Mouse (Mus musculus) neural tube, embryonic 14.5 days (tissue): ENCODE results near the gene Tmem121. TPM values are rescaled to one million over a fixed set of nuclear protein-coding genes. Genes with fewer than 3 reads are reported as not detected.

ENCODE experiments used
- ATAC-seq: fragments of 200-750 bp; cut with Nextera tagmentation; 2 replicates; pipeline ENCODE4 v1.8.0; 2017; ENCODE audit warnings: low read depth, mild to moderate bottlenecking, moderate TSS enrichment, moderate library complexity
- H3K27ac ChIP-seq: fragments of 300-500 bp; sonication (generic); 2 replicates; pipeline ENCODE4 v1.5.1; 2014; ENCODE audit warnings: low read depth, mild to moderate bottlenecking, control low read depth, low read length, moderate library complexity, mixed read lengths
- H3K27me3 ChIP-seq: fragments of 300-500 bp; sonication (generic); 2 replicates; pipeline ENCODE4 v1.6.1; 2014; ENCODE audit warnings: low read length; ENCODE audit not compliant: control insufficient read depth, insufficient read depth
- H3K36me3 ChIP-seq: fragments of 300-500 bp; sonication (generic); 2 replicates; pipeline ENCODE4 v1.6.1; 2014; ENCODE audit warnings: low read length, mixed read lengths; ENCODE audit not compliant: control insufficient read depth, insufficient read depth
- H3K4me1 ChIP-seq: fragments of 300-500 bp; sonication (generic); 2 replicates; pipeline ENCODE4 v1.6.1; 2014; ENCODE audit warnings: low read length; ENCODE audit not compliant: control insufficient read depth, insufficient read depth
- H3K4me2 ChIP-seq: fragments of 300-500 bp; sonication (generic); 2 replicates; pipeline ENCODE4 v1.6.1; 2014; ENCODE audit warnings: mild to moderate bottlenecking, low read depth, low read length, control low read depth
- H3K4me3 ChIP-seq: fragments of 300-500 bp; sonication (generic); 2 replicates; pipeline ENCODE4 v1.5.1; 2014; ENCODE audit warnings: low read depth, low read length, control low read depth, mixed read lengths
- H3K9ac ChIP-seq: fragments of 300-500 bp; sonication (generic); replicated peaks from 2 replicates; pipeline ENCODE4 v1.6.1; 2014; ENCODE audit warnings: low read depth, mild to moderate bottlenecking, control low read depth, low read length, mixed read lengths
- H3K9me3 ChIP-seq: fragments of 300-500 bp; sonication (generic); 2 replicates; pipeline ENCODE4 v1.6.1; 2016; ENCODE audit warnings: low read length; ENCODE audit not compliant: control insufficient read depth
- WGBS: fragments of 180-500 bp; shearing (Covaris S2); extraction: QIAGEN DNeasy Blood & Tissue Kit; methylation state at CpG from one replicate; pipeline ENCODE4 v1.1.7; 2014; 5-methylcytosine and 5-hydroxymethylcytosine counted together
- polyA plus RNA-seq: library from polyadenylated mRNA; unstranded; fragments of >200 nt; fragmentation: Nextera tagmentation; extraction: Ambion mirVana; gene quantifications from 2 replicates; pipeline ENCODE4 v1.2.1, GENCODE M21; 2014

Tmem121 gene
- polyA plus RNA-seq, 1 experiment from 2014 or later: 24.9 TPM

DNA sequence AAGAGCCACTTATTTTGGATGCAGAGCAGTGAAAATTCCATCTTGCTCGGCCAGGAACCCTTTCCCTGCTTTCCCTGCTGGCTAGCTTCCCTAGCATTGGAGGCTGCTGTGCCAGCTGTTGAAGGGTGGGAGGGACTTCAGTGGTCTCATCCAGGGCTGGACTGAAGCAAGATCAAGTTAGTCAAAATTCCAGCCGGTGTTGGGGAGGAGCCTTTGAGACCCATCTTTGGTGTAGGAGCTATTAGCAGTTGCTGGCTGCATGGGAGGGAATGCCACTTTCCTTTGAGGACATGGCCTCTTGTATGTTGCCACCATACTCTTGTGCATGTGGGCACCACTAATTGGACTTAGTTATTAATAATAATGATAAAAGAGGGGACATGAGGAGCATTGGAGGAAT lies 27.5 kb downstream of the Tmem121 start:
- Histone ChIP-seq H3K9me3 (no peaks in the 10 kb centered on the region), H3K9ac (no peak overlapping the region), H3K4me1 (no peaks in the 10 kb centered on the region), H3K27ac (no peak overlapping the region), H3K4me2 (no peak overlapping the region), H3K36me3 (no peaks in the 10 kb centered on the region), H3K4me3 (no peak overlapping the region), H3K27me3 (no peaks in the 10 kb centered on the region)
- 88% methylated on average over 2 of the region's 2 CpGs for WGBS
- ATAC-seq: no peak

DNA sequence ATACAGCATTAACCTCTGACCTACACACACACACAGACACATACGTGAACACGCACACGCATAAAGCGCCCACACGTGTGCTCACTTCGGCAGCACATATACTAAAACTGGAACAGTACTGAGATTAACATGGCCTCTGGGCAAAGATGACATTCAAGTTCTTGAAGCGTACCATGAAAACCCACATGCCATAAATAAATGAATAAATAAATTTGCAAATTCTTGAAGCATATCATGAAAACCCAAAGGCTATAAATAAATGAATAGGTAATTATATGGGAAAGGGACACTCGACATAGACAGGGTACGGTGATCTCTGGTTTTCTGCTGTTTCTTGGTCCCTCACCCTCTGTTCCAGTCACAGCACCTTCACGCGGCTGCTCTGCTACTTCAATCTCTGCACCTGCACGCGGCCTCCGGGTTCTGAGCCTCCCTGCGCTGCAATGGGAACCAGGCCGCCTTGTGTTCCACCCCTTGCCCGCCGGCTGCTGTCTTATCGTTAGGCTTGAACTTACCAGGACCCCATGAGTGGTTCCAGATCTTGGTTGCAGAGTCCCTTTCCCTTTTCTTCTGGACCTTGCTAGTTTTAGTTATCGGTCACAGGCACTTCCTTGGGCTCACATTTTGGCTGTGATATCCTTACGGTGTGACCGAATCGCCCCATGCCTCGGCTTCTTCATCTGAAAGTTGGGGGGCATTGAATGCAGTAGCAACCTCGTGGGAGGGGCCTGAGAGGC lies 28.5 kb downstream of the Tmem121 start:
- 82% methylated on average over 25 of the region's 25 CpGs for WGBS
- H3K36me3 ChIP-seq: no peaks in the 10 kb centered on the region
- no peak overlapping the region for H3K4me3 ChIP-seq
- no peaks in the 10 kb centered on the region for H3K4me1 ChIP-seq
- H3K27me3 ChIP-seq: no peaks in the 10 kb centered on the region
- no peak overlapping the region for H3K27ac ChIP-seq
- no peaks in the 10 kb centered on the region for H3K9me3 ChIP-seq
- no peak overlapping the region for H3K4me2 ChIP-seq
- ATAC-seq: no peak
- no peak overlapping the region for H3K9ac ChIP-seq

GRCm38 (mm10) chr12:113214972-113215666 lies 29.4 kb downstream of the Tmem121 start:
- H3K27me3 ChIP-seq: no peaks in the 10 kb centered on the region
- H3K9ac ChIP-seq: no peak overlapping the region
- no peaks in the 10 kb centered on the region for H3K9me3 ChIP-seq
- H3K27ac ChIP-seq: no peak overlapping the region
- ATAC-seq: no peak
- H3K36me3 ChIP-seq: no peaks in the 10 kb centered on the region
- H3K4me3 ChIP-seq: no peak overlapping the region
- WGBS: 76% methylated on average over 16 of the region's 16 CpGs
- H3K4me1 ChIP-seq: no peaks in the 10 kb centered on the region
- no peak overlapping the region for H3K4me2 ChIP-seq

GRCm38 (mm10) chr12:113215667-113216346 lies 30.1 kb downstream of the Tmem121 start:
- Histone ChIP-seq H3K27ac (no peak overlapping the region), H3K4me2 (no peak overlapping the region), H3K4me1 (no peaks in the 10 kb centered on the region), H3K27me3 (no peaks in the 10 kb centered on the region), H3K36me3 (no peaks in the 10 kb centered on the region), H3K4me3 (no peak overlapping the region), H3K9me3 (no peaks in the 10 kb centered on the region), H3K9ac (no peak overlapping the region)
- 18% methylated on average over 6 of the region's 6 CpGs for WGBS
- ATAC-seq: peak; percentile 38; the same call in 1 of the 2 replicates

DNA sequence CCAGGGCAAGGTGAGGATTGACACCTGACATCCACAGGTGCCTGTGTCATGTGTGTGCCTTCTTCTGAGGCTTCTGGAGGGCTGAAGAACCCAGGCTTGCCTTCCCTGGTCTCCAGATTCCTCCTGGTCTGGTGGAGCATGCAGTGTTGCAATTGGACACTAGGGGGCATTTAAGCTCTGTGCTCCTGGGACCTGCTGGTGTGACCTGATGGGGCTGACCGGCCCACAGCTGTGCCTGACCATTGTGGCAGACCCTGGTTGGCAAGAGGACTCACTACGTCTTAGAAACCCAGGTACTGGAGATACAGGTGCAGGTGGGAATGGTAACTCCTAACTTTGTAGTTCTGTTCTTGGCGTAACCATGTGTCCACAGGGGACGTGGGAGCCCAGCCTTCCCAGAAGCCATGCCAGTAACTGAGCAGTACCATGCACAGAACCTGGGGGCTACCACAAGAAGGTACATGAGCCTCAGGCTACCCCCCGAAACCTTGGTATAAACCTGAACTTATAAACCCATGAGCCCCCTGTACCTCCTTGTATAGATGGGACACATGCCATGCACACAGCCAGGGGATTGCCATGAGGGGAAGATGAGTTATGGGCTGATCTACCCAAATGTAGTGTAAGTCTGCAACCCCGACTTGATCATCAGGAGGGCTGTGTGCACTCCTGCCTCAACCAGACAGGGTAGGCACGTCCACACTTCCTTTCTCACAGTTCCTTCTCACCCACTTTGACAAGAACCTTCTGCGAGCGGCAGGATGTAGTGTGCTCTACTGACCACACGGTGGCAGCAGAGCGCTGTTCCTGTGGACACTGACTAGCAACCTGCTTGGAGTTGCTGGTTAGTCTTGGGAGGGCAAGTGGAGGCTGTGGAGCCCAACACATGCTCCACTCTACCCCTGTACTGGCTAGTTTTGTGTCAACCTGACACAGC lies 31.8 kb downstream of the Tmem121 start:
- H3K9me3 ChIP-seq: no peaks in the 10 kb centered on the region
- H3K4me3 ChIP-seq: no peak overlapping the region
- H3K4me2 ChIP-seq: no peak overlapping the region
- 30% methylated on average over 11 of the region's 11 CpGs for whole genome bisulfite sequencing
- no peak overlapping the region for H3K9ac ChIP-seq
- H3K27ac ChIP-seq: no peak overlapping the region
- peak; percentile 18; the same call in 1 of the 2 replicates for ATAC-seq
- H3K27me3 ChIP-seq: no peaks in the 10 kb centered on the region
- no peaks in the 10 kb centered on the region for H3K4me1 ChIP-seq
- no peaks in the 10 kb centered on the region for H3K36me3 ChIP-seq

- Histone ChIP-seq H3K4me2 (no peak overlapping the region), H3K27me3 (no peaks in the 10 kb centered on the region), H3K9me3 (no peaks in the 10 kb centered on the region), H3K36me3 (no peaks in the 10 kb centered on the region), H3K4me3 (no peak overlapping the region), H3K27ac (no peak overlapping the region), H3K4me1 (no peaks in the 10 kb centered on the region), H3K9ac (no peak overlapping the region)
- WGBS: 60% methylated on average over 4 of the region's 4 CpGs
- no peak for ATAC-seq
Measured at GRCm38 (mm10) chr12:113219867-113220266, 34.1 kb downstream of the Tmem121 start.

DNA sequence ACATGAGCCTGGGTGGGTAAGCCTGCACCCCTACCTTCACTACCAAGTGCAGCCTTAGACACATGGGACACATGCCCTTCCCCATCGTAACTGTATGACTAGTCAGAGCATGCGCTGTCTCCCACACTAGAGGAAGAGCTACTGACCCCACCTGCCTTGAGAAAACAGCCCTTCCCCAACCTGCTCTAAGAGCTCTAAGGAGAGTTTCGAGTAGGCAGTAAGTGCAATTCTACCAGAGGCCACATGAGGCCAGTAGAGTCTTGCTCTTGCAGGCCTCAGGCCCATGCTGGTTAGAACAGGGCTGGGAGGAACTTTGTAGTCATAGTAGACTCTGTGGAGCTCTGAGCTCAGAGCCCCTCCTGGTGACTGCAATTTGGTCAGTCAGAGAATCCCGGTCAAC lies 34.7 kb downstream of the Tmem121 start:
- no peaks in the 10 kb centered on the region for H3K27me3 ChIP-seq
- no peak overlapping the region for H3K9ac ChIP-seq
- H3K4me2 ChIP-seq: no peak overlapping the region
- peak; percentile 56 for ATAC-seq
- H3K27ac ChIP-seq: no peak overlapping the region
- no peaks in the 10 kb centered on the region for H3K4me1 ChIP-seq
- no peak overlapping the region for H3K4me3 ChIP-seq
- no peaks in the 10 kb centered on the region for H3K9me3 ChIP-seq
- WGBS: 46% methylated on average over 4 of the region's 4 CpGs
- no peaks in the 10 kb centered on the region for H3K36me3 ChIP-seq

DNA sequence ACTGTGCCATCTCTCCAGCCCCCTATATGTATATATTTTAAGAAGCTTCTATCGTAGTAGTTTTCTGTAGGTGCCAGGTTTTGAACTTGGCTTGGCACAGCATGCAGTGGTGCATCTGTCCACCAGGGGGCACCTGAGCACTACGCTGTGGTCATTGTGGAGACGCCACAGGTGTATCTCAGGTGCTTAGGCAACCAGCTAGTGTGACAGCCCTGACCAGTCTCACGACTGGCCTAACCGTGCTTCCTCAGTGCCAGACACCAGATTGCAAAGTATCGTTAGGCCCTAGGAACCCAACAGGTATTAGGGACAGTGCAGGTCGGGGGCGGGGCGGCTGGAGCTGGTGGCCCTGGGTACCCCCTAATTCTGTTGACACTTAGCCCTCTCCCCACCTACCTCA lies 35.6 kb downstream of the Tmem121 start:
- Histone ChIP-seq H3K36me3 (no peaks in the 10 kb centered on the region), H3K27me3 (no peaks in the 10 kb centered on the region), H3K9ac (no peak overlapping the region), H3K4me2 (no peak overlapping the region), H3K4me1 (no peaks in the 10 kb centered on the region), H3K27ac (no peak overlapping the region), H3K4me3 (no peak overlapping the region), H3K9me3 (no peaks in the 10 kb centered on the region)
- ATAC-seq: no peak
- 81% methylated on average over 9 of the region's 9 CpGs for WGBS
